Mouse (Mus musculus) kidney, postnatal 25 days (tissue): ENCODE data around the gene Olfr1342.
A peak's percentile ranks its signal among the peaks of the same experiment; 100 is the strongest.

Experiments used
- DNase-seq, 2 experiments: peaks; one replicate each; pipeline ENCODE4 v3.0.0; 2021; ENCODE audit warnings: mixed read lengths in 2 of 2

Olfr1342 gene

GRCm38 (mm10) chr4:118692412-118692973 lies at the start of gene Olfr1342:
TSS of gene Olfr1342 (minus strand) at chr4:118692756.
- no peak for DNase-seq

- DNase-seq = no peak
Measured at GRCm38 (mm10) chr4:118741881-118742280, 49.3 kb upstream of the Olfr1342 start.

GRCm38 (mm10) chr4:118740988-118741698 lies 48.6 kb upstream of the Olfr1342 start:
- no peak for DNase-seq

- no peak for DNase-seq
Measured at GRCm38 (mm10) chr4:118739574-118739973, 47.0 kb upstream of the Olfr1342 start.

GRCm38 (mm10) chr4:118731875-118732274 lies 39.3 kb upstream of the Olfr1342 start, which contains the start of gene Olfr1339:
TSS of gene Olfr1339 (plus strand) at chr4:118732175.
- no peak for DNase-seq

GRCm38 (mm10) chr4:118721742-118722483 lies 29.4 kb upstream of the Olfr1342 start:
- DNase-seq = peak in 1 of 2 experiments; percentile 48

- DNase-seq = no peak
Measured at GRCm38 (mm10) chr4:118719838-118720237, 27.3 kb upstream of the Olfr1342 start, which contains the start of gene Olfr1340. TSS of gene Olfr1340 (plus strand) at chr4:118720138.

- DNase-seq = no peak
Measured at GRCm38 (mm10) chr4:118711656-118712055, 19.1 kb upstream of the Olfr1342 start.

GRCm38 (mm10) chr4:118708086-118708485 lies 15.5 kb upstream of the Olfr1342 start:
- no peak for DNase-seq

- no peak for DNase-seq
Measured at GRCm38 (mm10) chr4:118703223-118703622, 10.7 kb upstream of the Olfr1342 start, which contains the start of gene Olfr1341. TSS of gene Olfr1341 (plus strand) at chr4:118703523.

GRCm38 (mm10) chr4:118693812-118694211 lies 1.3 kb upstream of the Olfr1342 start:
- no peak for DNase-seq

- DNase-seq = no peak
Measured at GRCm38 (mm10) chr4:118687086-118687485, 5.5 kb downstream of the Olfr1342 start.

GRCm38 (mm10) chr4:118658652-118659051 lies 33.9 kb downstream of the Olfr1342 start, which contains the start of gene Olfr62:
TSS of gene Olfr62 (plus strand) at chr4:118658952.
- DNase-seq = no peak

- peak in 1 of 2 experiments; percentile 71 for DNase-seq
Measured at GRCm38 (mm10) chr4:118645234-118645633, 47.3 kb downstream of the Olfr1342 start.

GRCm38 (mm10) chr4:118642346-118643190 lies 50.0 kb downstream of the Olfr1342 start:
- peak in 1 of 2 experiments; percentile 6 for DNase-seq
